Comparison of ENCODE assay signal across 25 mouse cellular contexts in genomic region chr6:146628123-146628522, GRCm38 (mm10). TPM values are rescaled to one million over a fixed set of nuclear protein-coding genes. Genes with fewer than 3 reads are reported as not detected.
DNase-seq lines count a peak whose midpoint lies in the region; ATAC-seq and TF ChIP-seq lines count a peak whose summit lies in the region.
"Had no signal": no experiment of that assay in that cellular context is flagged by ENCODE, and none has a peak within 500 bp of the region (broad histone marks: within the 10 kb centered on the region; RNA-seq: fewer than 3 reads in every experiment).

No protein-coding gene starts in this region.

- H3K4me2 ChIP-seq in hindbrain, postnatal 0 days (ENCODE audit: low read depth, low read length), result no peak overlapping the region
- no peak overlapping the region for H3K4me2 ChIP-seq in hindbrain, embryonic 11.5 days (replicated peaks; ENCODE audit: low read depth, low read length)
- no peak overlapping the region for H3K4me2 ChIP-seq in midbrain, embryonic 13.5 days (replicated peaks)
- no peak overlapping the region for H3K4me2 ChIP-seq in midbrain, embryonic 11.5 days
- no peak overlapping the region for H3K4me2 ChIP-seq in forebrain, embryonic 14.5 days (ENCODE audit: low read length)
- H3K4me2 ChIP-seq in midbrain, postnatal 0 days (ENCODE audit: low read depth, low read length, poor library complexity, severe bottlenecking), result no peak overlapping the region
- H3K4me2 ChIP-seq: embryonic facial prominence, embryonic 12.5 days; heart, embryonic 13.5 days; liver, embryonic 15.5 days had no signal

- H3K4me3 ChIP-seq in hindbrain, postnatal 0 days (ENCODE audit: low read length), result no peak overlapping the region
- no peak overlapping the region for H3K4me3 ChIP-seq in hindbrain, embryonic 11.5 days (ENCODE audit: low read depth, low read length)
- no peak overlapping the region for H3K4me3 ChIP-seq in midbrain, embryonic 13.5 days (replicated peaks)
- no peak overlapping the region for H3K4me3 ChIP-seq in midbrain, embryonic 11.5 days (ENCODE audit: low read depth, low read length)
- H3K4me3 ChIP-seq in forebrain, embryonic 14.5 days (ENCODE audit: low read depth, low read length), result no peak overlapping the region
- no peak overlapping the region for H3K4me3 ChIP-seq in midbrain, postnatal 0 days (ENCODE audit: low read depth, low read length)
- H3K4me3 ChIP-seq: embryonic facial prominence, embryonic 12.5 days; erythroblast, embryonic 14.5 days; heart, embryonic 13.5 days; left cerebral cortex, adult 2 months; liver, embryonic 15.5 days; myocyte had no signal

- H3K9ac ChIP-seq in hindbrain, postnatal 0 days (replicated peaks; ENCODE audit: low read length), result no peak overlapping the region
- no peak overlapping the region for H3K9ac ChIP-seq in hindbrain, embryonic 11.5 days (ENCODE audit: low read depth, low read length)
- no peak overlapping the region for H3K9ac ChIP-seq in midbrain, embryonic 13.5 days (replicated peaks)
- no peak overlapping the region for H3K9ac ChIP-seq in midbrain, embryonic 11.5 days (ENCODE audit: low read length)
- H3K9ac ChIP-seq in forebrain, embryonic 14.5 days (ENCODE audit: low read length), result no peak overlapping the region
- no peak overlapping the region for H3K9ac ChIP-seq in midbrain, postnatal 0 days (replicated peaks; ENCODE audit: low read length, poor library complexity, severe bottlenecking)
- H3K9ac ChIP-seq: embryonic facial prominence, embryonic 12.5 days; heart, embryonic 13.5 days; liver, embryonic 15.5 days had no signal

- H3K27me3 ChIP-seq in hindbrain, postnatal 0 days (ENCODE audit: insufficient read depth, low read length), result no peaks in the 10 kb centered on the region
- H3K27me3 ChIP-seq in hindbrain, embryonic 11.5 days (ENCODE audit: control insufficient read depth, insufficient read depth, low read length), result no peaks in the 10 kb centered on the region
- H3K27me3 ChIP-seq in midbrain, embryonic 13.5 days, result no peaks in the 10 kb centered on the region
- no peaks in the 10 kb centered on the region for H3K27me3 ChIP-seq in midbrain, embryonic 11.5 days (ENCODE audit: control insufficient read depth, insufficient read depth, low read length)
- H3K27me3 ChIP-seq in forebrain, embryonic 14.5 days (replicated peaks; ENCODE audit: control insufficient read depth, insufficient read depth, low read length), result no peaks in the 10 kb centered on the region
- H3K27me3 ChIP-seq in midbrain, postnatal 0 days (ENCODE audit: insufficient read depth, low read length), result no peaks in the 10 kb centered on the region
- H3K27me3 ChIP-seq: embryonic facial prominence, embryonic 12.5 days; heart, embryonic 13.5 days; liver, embryonic 15.5 days had no signal

- 0 out of 2 replicates have a peak, but pooled peaks cover 8% of the 10 kb centered on the region for H3K36me3 ChIP-seq in hindbrain, postnatal 0 days (ENCODE audit: insufficient read depth, low read length)
- no peaks in the 10 kb centered on the region for H3K36me3 ChIP-seq in hindbrain, embryonic 11.5 days (ENCODE audit: control insufficient read depth, insufficient read depth, low read length)
- peaks cover 4% of the 10 kb centered on the region; the same call in 1 of the 2 replicates for H3K36me3 ChIP-seq in midbrain, embryonic 13.5 days
- H3K36me3 ChIP-seq in midbrain, embryonic 11.5 days (ENCODE audit: control insufficient read depth, insufficient read depth, low read length), result no peaks in the 10 kb centered on the region
- peaks cover 12% of the 10 kb centered on the region; the same call in 1 of the 2 replicates for H3K36me3 ChIP-seq in forebrain, embryonic 14.5 days (ENCODE audit: control insufficient read depth, insufficient read depth, low read length)
- peaks cover under 1% of the 10 kb centered on the region; the same call in 1 of the 2 replicates for H3K36me3 ChIP-seq in midbrain, postnatal 0 days (ENCODE audit: insufficient read depth, low read length)

- no peak overlapping the region for H3K27ac ChIP-seq in hindbrain, postnatal 0 days
- H3K27ac ChIP-seq in hindbrain, embryonic 11.5 days (ENCODE audit: low read depth, low read length), result no peak overlapping the region
- no peak overlapping the region for H3K27ac ChIP-seq in midbrain, embryonic 13.5 days
- no peak overlapping the region for H3K27ac ChIP-seq in midbrain, embryonic 11.5 days (ENCODE audit: low read depth, low read length)
- H3K27ac ChIP-seq in forebrain, embryonic 14.5 days (ENCODE audit: low read depth, low read length), result no peak overlapping the region
- no peak overlapping the region for H3K27ac ChIP-seq in midbrain, postnatal 0 days (ENCODE audit: low read depth, low read length)
- H3K27ac ChIP-seq: embryonic facial prominence, embryonic 12.5 days; heart, embryonic 13.5 days; left cerebral cortex, adult 2 months had no signal

- DNase-seq in hindbrain, postnatal 0 days (ENCODE audit: low spot score), result no peak
- no peak for DNase-seq in hindbrain, embryonic 11.5 days (ENCODE audit: low spot score)
- DNase-seq in midbrain, embryonic 11.5 days (ENCODE audit: low spot score, missing footprints), result no peak
- peak; percentile 20 for DNase-seq in forebrain, embryonic 14.5 days (ENCODE audit: low spot score)
- DNase-seq in midbrain, postnatal 0 days (ENCODE audit: low spot score), result no peak
- DNase-seq in urinary bladder, postnatal 4 days (ENCODE audit: low spot score in 2 of 2), result no peak
- DNase-seq in gastrocnemius, postnatal 4 days (ENCODE audit: low spot score in 2 of 2), result no peak
- DNase-seq: adrenal gland, adult 2 months; B cell, adult 2 months; cerebellum, adult 8-10 months; gastrocnemius, postnatal 10 days; heart, adult 18-20 months; kidney, adult 9 months; kidney, postnatal 25 days; layer of hippocampus, adult 9-11 months; left cerebral cortex, postnatal 4 days; lung, postnatal 10 days; right cerebral cortex, postnatal 4 days had no signal

- TF ChIP-seq CTCF in hindbrain, postnatal 0 days (IDR thresholded peaks at IDR 0.05; ENCODE audit: low read depth), result no peak
- TF ChIP-seq CTCF in midbrain, postnatal 0 days (IDR thresholded peaks at IDR 0.05), result no peak

- H3K9me3 ChIP-seq in hindbrain, postnatal 0 days (ENCODE audit: low read length), result no peaks in the 10 kb centered on the region
- H3K9me3 ChIP-seq in hindbrain, embryonic 11.5 days (ENCODE audit: control insufficient read depth, low read length), result no peaks in the 10 kb centered on the region
- H3K9me3 ChIP-seq in midbrain, embryonic 13.5 days, result no peaks in the 10 kb centered on the region
- no peaks in the 10 kb centered on the region for H3K9me3 ChIP-seq in midbrain, embryonic 11.5 days (ENCODE audit: control insufficient read depth, low read length)
- H3K9me3 ChIP-seq in forebrain, embryonic 14.5 days (replicated peaks; ENCODE audit: control insufficient read depth, low read length), result no peaks in the 10 kb centered on the region
- no peaks in the 10 kb centered on the region for H3K9me3 ChIP-seq in midbrain, postnatal 0 days (ENCODE audit: low read length)
- H3K9me3 ChIP-seq: embryonic facial prominence, embryonic 12.5 days; heart, embryonic 13.5 days; liver, embryonic 15.5 days had no signal

- 51% methylated on average over 3 of the region's 3 CpGs for WGBS in hindbrain, postnatal 0 days
- 74% methylated on average over 2 of the region's 3 CpGs for WGBS in hindbrain, embryonic 11.5 days
- WGBS in midbrain, embryonic 13.5 days, result 64% methylated on average over 3 of the region's 3 CpGs
- 71% methylated on average over 3 of the region's 3 CpGs for WGBS in midbrain, embryonic 11.5 days
- 67% methylated on average over 3 of the region's 3 CpGs for WGBS in forebrain, embryonic 14.5 days
- WGBS in midbrain, postnatal 0 days, result 67% methylated on average over 3 of the region's 3 CpGs

- peak; percentile 63 for ATAC-seq in hindbrain, postnatal 0 days
- no peak for ATAC-seq in hindbrain, embryonic 11.5 days (ENCODE audit: low FRiP score)
- peak; percentile 64 for ATAC-seq in midbrain, embryonic 13.5 days
- ATAC-seq in midbrain, embryonic 11.5 days (ENCODE audit: low FRiP score), result no peak
- peak; percentile 54; the same call in 1 of the 2 replicates for ATAC-seq in forebrain, embryonic 14.5 days
- ATAC-seq in midbrain, postnatal 0 days (ENCODE audit: low FRiP score), result peak; percentile 74

- H3K4me1 ChIP-seq in hindbrain, postnatal 0 days (ENCODE audit: insufficient read depth, low read length), result 0 out of 2 replicates have a peak, but pooled peaks cover 2% of the 10 kb centered on the region
- H3K4me1 ChIP-seq in hindbrain, embryonic 11.5 days (replicated peaks; ENCODE audit: control insufficient read depth, insufficient read depth, low read length), result no peaks in the 10 kb centered on the region
- H3K4me1 ChIP-seq in midbrain, embryonic 13.5 days (replicated peaks), result peaks cover 16% of the 10 kb centered on the region
- no peaks in the 10 kb centered on the region; the same call in 1 of the 2 replicates for H3K4me1 ChIP-seq in midbrain, embryonic 11.5 days (ENCODE audit: control insufficient read depth, insufficient read depth, low read length)
- peaks cover 3% of the 10 kb centered on the region; the same call in 1 of the 2 replicates for H3K4me1 ChIP-seq in forebrain, embryonic 14.5 days (ENCODE audit: control insufficient read depth, insufficient read depth, low read length)
- peaks cover 2% of the 10 kb centered on the region; the same call in 1 of the 2 replicates for H3K4me1 ChIP-seq in midbrain, postnatal 0 days (ENCODE audit: insufficient read depth, low read length)

RNA-seq across cellular contexts. Expression of gene Med21, which starts 14.2 kb away (rescaled TPM):
- total RNA-seq in hindbrain, postnatal 0 days (2014; rRNA removed), result 23.7 and 42.3 TPM in 2 replicates
- 112 and 116 TPM in 2 replicates for polyA plus RNA-seq in hindbrain, postnatal 0 days (2015; fragmentation: Nextera tagmentation; extraction: Ambion mirVana)
- 125 and 132 TPM in 2 replicates for polyA plus RNA-seq in hindbrain, embryonic 11.5 days (2014; fragmentation: Nextera tagmentation; extraction: Ambion mirVana)
- 116 and 119 TPM in 2 replicates for polyA plus RNA-seq in midbrain, embryonic 13.5 days (2015; fragmentation: Nextera tagmentation; extraction: Ambion mirVana)
- polyA plus RNA-seq in midbrain, embryonic 11.5 days (2014; fragmentation: Nextera tagmentation; extraction: Ambion mirVana), result 125 and 135 TPM in 2 replicates
- 117 and 122 TPM in 2 replicates for polyA plus RNA-seq in forebrain, embryonic 14.5 days (2014; fragmentation: Nextera tagmentation; extraction: Ambion mirVana)
- 34.6 and 50.9 TPM in 2 replicates for total RNA-seq in midbrain, postnatal 0 days (2014; rRNA removed)
- polyA plus RNA-seq in midbrain, postnatal 0 days (2015; fragmentation: Nextera tagmentation; extraction: Ambion mirVana), result 101 and 106 TPM in 2 replicates
- 10 to 100 TPM; 50.4 to 53.9 TPM for total RNA-seq in gastrocnemius, postnatal 4 days (2021)

RNA-seq across cellular contexts. Expression of gene Tm7sf3, which starts 14.5 kb away (rescaled TPM):
- total RNA-seq in hindbrain, postnatal 0 days (2014; rRNA removed), result 43.9 and 45.6 TPM in 2 replicates
- polyA plus RNA-seq in hindbrain, postnatal 0 days (2015; fragmentation: Nextera tagmentation; extraction: Ambion mirVana), result 37.2 and 39.5 TPM in 2 replicates
- 25.8 and 27.8 TPM in 2 replicates for polyA plus RNA-seq in hindbrain, embryonic 11.5 days (2014; fragmentation: Nextera tagmentation; extraction: Ambion mirVana)
- 22.2 and 26.6 TPM in 2 replicates for polyA plus RNA-seq in midbrain, embryonic 13.5 days (2015; fragmentation: Nextera tagmentation; extraction: Ambion mirVana)
- polyA plus RNA-seq in midbrain, embryonic 11.5 days (2014; fragmentation: Nextera tagmentation; extraction: Ambion mirVana), result 26.2 and 28.9 TPM in 2 replicates
- polyA plus RNA-seq in forebrain, embryonic 14.5 days (2014; fragmentation: Nextera tagmentation; extraction: Ambion mirVana), result 29.5 and 31.1 TPM in 2 replicates
- total RNA-seq in midbrain, postnatal 0 days (2014; rRNA removed), result 44.3 and 49.8 TPM in 2 replicates
- 36.3 and 38.3 TPM in 2 replicates for polyA plus RNA-seq in midbrain, postnatal 0 days (2015; fragmentation: Nextera tagmentation; extraction: Ambion mirVana)
- 10 to 100 TPM; 25.0 to 29.1 TPM for total RNA-seq in gastrocnemius, postnatal 4 days (2021)

RNA-seq across cellular contexts. Expression of gene Ints13, which starts 50.5 kb away (rescaled TPM):
- total RNA-seq in hindbrain, postnatal 0 days (2014; rRNA removed), result 19.3 and 24.6 TPM in 2 replicates
- 25.7 and 26.4 TPM in 2 replicates for polyA plus RNA-seq in hindbrain, postnatal 0 days (2015; fragmentation: Nextera tagmentation; extraction: Ambion mirVana)
- 90.9 and 93.7 TPM in 2 replicates for polyA plus RNA-seq in hindbrain, embryonic 11.5 days (2014; fragmentation: Nextera tagmentation; extraction: Ambion mirVana)
- 70.6 and 72.4 TPM in 2 replicates for polyA plus RNA-seq in midbrain, embryonic 13.5 days (2015; fragmentation: Nextera tagmentation; extraction: Ambion mirVana)
- polyA plus RNA-seq in midbrain, embryonic 11.5 days (2014; fragmentation: Nextera tagmentation; extraction: Ambion mirVana), result 101 TPM in 2 replicates
- polyA plus RNA-seq in forebrain, embryonic 14.5 days (2014; fragmentation: Nextera tagmentation; extraction: Ambion mirVana), result 52.9 and 62.2 TPM in 2 replicates
- total RNA-seq in midbrain, postnatal 0 days (2014; rRNA removed), result 20.8 and 36.2 TPM in 2 replicates
- polyA plus RNA-seq in midbrain, postnatal 0 days (2015; fragmentation: Nextera tagmentation; extraction: Ambion mirVana), result 18.1 and 18.4 TPM in 2 replicates
- total RNA-seq in gastrocnemius, postnatal 4 days (2021), result 10 to 100 TPM; 21.3 to 27.6 TPM

RNA-seq across cellular contexts. Expression of gene Fgfr1op2, which starts 51.1 kb away (rescaled TPM):
- total RNA-seq in hindbrain, postnatal 0 days (2014; rRNA removed), result 21.6 and 22.3 TPM in 2 replicates
- 45.9 and 51.5 TPM in 2 replicates for polyA plus RNA-seq in hindbrain, postnatal 0 days (2015; fragmentation: Nextera tagmentation; extraction: Ambion mirVana)
- 79.8 and 85.1 TPM in 2 replicates for polyA plus RNA-seq in hindbrain, embryonic 11.5 days (2014; fragmentation: Nextera tagmentation; extraction: Ambion mirVana)
- 54.1 and 55.3 TPM in 2 replicates for polyA plus RNA-seq in midbrain, embryonic 13.5 days (2015; fragmentation: Nextera tagmentation; extraction: Ambion mirVana)
- 77.1 and 78.9 TPM in 2 replicates for polyA plus RNA-seq in midbrain, embryonic 11.5 days (2014; fragmentation: Nextera tagmentation; extraction: Ambion mirVana)
- polyA plus RNA-seq in forebrain, embryonic 14.5 days (2014; fragmentation: Nextera tagmentation; extraction: Ambion mirVana), result 56.1 TPM in 2 replicates
- 20.9 and 24.6 TPM in 2 replicates for total RNA-seq in midbrain, postnatal 0 days (2014; rRNA removed)
- 33.4 and 37.7 TPM in 2 replicates for polyA plus RNA-seq in midbrain, postnatal 0 days (2015; fragmentation: Nextera tagmentation; extraction: Ambion mirVana)
- 10 to 100 TPM; 52.2 to 52.4 TPM for total RNA-seq in gastrocnemius, postnatal 4 days (2021)

Comparison
In these comparisons a context has a peak if more than half of its experiments do, and no peak if none do; other contexts are left out.
1. ATAC-seq: peak in hindbrain, postnatal 0 days (single experiment), midbrain, embryonic 13.5 days (single experiment), forebrain, embryonic 14.5 days (single experiment) and midbrain, postnatal 0 days (single experiment); none in hindbrain, embryonic 11.5 days (single experiment) and midbrain, embryonic 11.5 days (single experiment).